Mouse (Mus musculus) small intestine, adult 2 months (tissue): ENCODE measurements around the gene Rps6ka1.

ENCODE experiments used
- CTCF ChIP-seq: fragments of 200-500 bp; IDR thresholded peaks from 2 replicates; pipeline ENCODE4 v1.5.1; 2012; ENCODE audit warnings: low read depth, mild to moderate bottlenecking, control low read depth, inconsistent platforms, low read length, moderate library complexity, mixed read lengths; ENCODE audit not compliant: insufficient replicate concordance, insufficient read length; ENCODE audit errors: extremely low read depth
- POLR2A ChIP-seq: fragments of 200-500 bp; IDR thresholded peaks from 2 replicates; pipeline ENCODE4 v1.6.1; 2012; ENCODE audit warnings: low read depth, mild to moderate bottlenecking, control low read depth, inconsistent platforms, low read length, moderate library complexity

DNA sequence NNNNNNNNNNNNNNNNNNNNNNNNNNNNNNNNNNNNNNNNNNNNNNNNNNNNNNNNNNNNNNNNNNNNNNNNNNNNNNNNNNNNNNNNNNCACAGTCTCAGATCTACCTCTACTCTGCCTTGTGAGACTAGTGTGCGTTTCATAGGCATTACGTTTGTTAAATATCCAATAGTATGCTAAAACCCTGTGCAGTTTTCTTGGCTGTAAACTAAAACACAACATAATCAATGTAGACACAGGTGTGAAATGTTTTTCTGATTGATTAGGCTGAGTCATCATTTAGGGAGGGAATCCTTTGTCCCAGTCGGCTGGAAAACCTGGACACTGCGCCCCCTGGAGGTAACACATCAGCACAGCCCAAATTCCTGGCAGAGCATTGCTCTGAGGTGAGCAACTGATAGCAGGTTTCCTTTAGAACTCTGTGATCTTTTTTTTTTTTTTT, 48.2 kb downstream of the Rps6ka1 start:
- TF ChIP-seq CTCF, result peak; percentile 54; the same call in 1 of the 2 replicates
- TF ChIP-seq POLR2A, result no peak
